Mouse (Mus musculus): Measurements from ENCODE around the gene Tgfb2. TPM values are rescaled to one million over a fixed set of nuclear protein-coding genes. Genes with fewer than 3 reads are reported as not detected.

Tgfb2 gene
- total and polyA plus RNA-seq, 3 experiments, result 0.12 to 0.19 TPM; not detected in 1

DNA sequence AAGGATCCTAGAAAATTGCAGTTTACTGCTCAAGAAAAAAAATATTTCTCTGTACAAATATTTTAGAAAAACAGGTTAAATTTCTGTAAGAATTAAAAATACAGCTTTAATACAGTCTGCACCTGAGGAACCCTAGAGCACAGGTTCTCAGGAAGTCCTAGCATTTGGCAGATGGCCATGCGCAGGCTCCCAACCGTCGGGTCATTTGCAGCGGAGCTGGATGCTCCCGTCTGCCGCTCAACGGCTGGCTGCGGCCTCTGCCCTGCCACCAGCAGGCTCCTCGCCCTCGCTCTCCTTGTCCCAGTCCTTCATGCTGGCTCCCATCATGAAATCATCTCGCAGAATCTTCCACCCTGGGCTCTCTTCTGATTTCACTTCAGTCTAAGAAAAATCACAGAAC is 15.4 kb upstream of the Tgfb2 start:
- H3K36me3 ChIP-seq (ENCODE audit: control insufficient read depth in 1 of 2, insufficient read depth in 2 of 2, low read length in 2 of 2), result peaks cover 0 to 10% of the 10 kb centered on the region in 2 experiments; a peak in 2 of 4 replicates
- no peak overlapping the region for H3K27ac ChIP-seq (ENCODE audit: control insufficient read depth, low read depth, low read length)
- H3K4me3 ChIP-seq (ENCODE audit: control insufficient read depth in 1 of 2, insufficient read depth in 1 of 2, low read depth in 2 of 2, low read length in 2 of 2), result no peak overlapping the region
- no peak for DNase-seq (ENCODE audit: low read depth, low spot score)
- no peaks in the 10 kb centered on the region for H3K4me1 ChIP-seq (ENCODE audit: control insufficient read depth in 1 of 2, insufficient read depth in 2 of 2, low read length in 2 of 2)
- TF ChIP-seq SIN3A (IDR thresholded peaks at IDR 0.05; ENCODE audit: low read length), result no peak
- TF ChIP-seq E2F4 (IDR thresholded peaks at IDR 0.05; ENCODE audit: borderline replicate concordance, low read depth, low read length), result no peak
- no peak for TF ChIP-seq RCOR1 (IDR thresholded peaks at IDR 0.05; ENCODE audit: low read depth, low read length)
- no peak for TF ChIP-seq CHD1 (IDR thresholded peaks at IDR 0.05; ENCODE audit: low read depth, low read length)
- H3K79me2 ChIP-seq (ENCODE audit: control insufficient read depth, insufficient read depth, low read length, poor library complexity), result peaks cover 12% of the 10 kb centered on the region
- H3K27me3 ChIP-seq (ENCODE audit: control insufficient read depth in 1 of 2, insufficient read depth in 2 of 2, low read length in 2 of 2), result no peaks in the 10 kb centered on the region
- H3K9ac ChIP-seq (ENCODE audit: control insufficient read depth, low read depth, low read length, poor library complexity, severe bottlenecking), result no peak overlapping the region
- H3K9me3 ChIP-seq (replicated peaks; ENCODE audit: insufficient read depth, low read length), result no peaks in the 10 kb centered on the region

- H3K36me3 ChIP-seq (ENCODE audit: control insufficient read depth in 1 of 2, insufficient read depth in 2 of 2, low read length in 2 of 2), result peaks cover 0 to 10% of the 10 kb centered on the region in 2 experiments; a peak in 2 of 4 replicates
These were observed 13.9 kb upstream of the Tgfb2 start for GRCm38 (mm10) chr1:186719708-186720107.

DNA sequence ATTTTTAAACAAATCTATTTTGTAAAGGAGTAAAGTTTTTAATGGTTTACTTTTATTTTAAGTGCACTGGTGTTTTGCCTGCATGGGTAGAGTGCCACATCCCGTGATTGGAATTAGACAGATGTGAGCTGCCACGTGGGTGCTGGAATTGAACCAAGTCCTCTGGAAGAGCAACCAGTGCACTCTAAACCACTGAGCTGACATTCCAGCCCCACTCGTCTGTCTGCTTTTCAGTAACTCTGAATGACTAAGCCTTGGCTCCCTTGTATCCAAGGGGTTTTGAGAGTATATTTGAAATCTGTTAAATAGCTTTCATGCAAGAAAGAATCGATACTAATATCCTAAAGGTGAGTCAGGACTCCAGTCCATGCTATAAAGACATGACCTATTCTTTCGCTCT is 13.1 kb upstream of the Tgfb2 start:
- Histone ChIP-seq H3K9ac (ENCODE audit: control insufficient read depth, low read depth, low read length, poor library complexity, severe bottlenecking) (no peak overlapping the region), H3K9me3 (replicated peaks; ENCODE audit: insufficient read depth, low read length) (no peaks in the 10 kb centered on the region), H3K4me3 (ENCODE audit: control insufficient read depth in 1 of 2, insufficient read depth in 1 of 2, low read depth in 2 of 2, low read length in 2 of 2) (no peak overlapping the region), H3K79me2 (ENCODE audit: control insufficient read depth, insufficient read depth, low read length, poor library complexity) (peaks cover 3% of the 10 kb centered on the region; the same call in 1 of the 2 replicates), H3K27ac (ENCODE audit: control insufficient read depth, low read depth, low read length) (no peak overlapping the region), H3K36me3 (ENCODE audit: control insufficient read depth in 1 of 2, insufficient read depth in 2 of 2, low read length in 2 of 2) (peaks cover 0 to 10% of the 10 kb centered on the region in 2 experiments; a peak in 2 of 4 replicates), H3K4me1 (ENCODE audit: control insufficient read depth in 1 of 2, insufficient read depth in 2 of 2, low read length in 2 of 2) (no peaks in the 10 kb centered on the region), H3K27me3 (ENCODE audit: control insufficient read depth in 1 of 2, insufficient read depth in 2 of 2, low read length in 2 of 2) (no peaks in the 10 kb centered on the region)
- TF ChIP-seq CHD2 (IDR thresholded peaks at IDR 0.05; ENCODE audit: low read length) (no peak), USF1 (IDR thresholded peaks at IDR 0.05; ENCODE audit: low read depth, low read length) (no peak), KAT2A (conservative IDR thresholded peaks at IDR 0.05; ENCODE audit: low read depth, low read length) (no peak), SIN3A (IDR thresholded peaks at IDR 0.05; ENCODE audit: low read length) (no peak), GABPA (IDR thresholded peaks at IDR 0.05; ENCODE audit: low read depth, low read length) (no peak), MEF2A (IDR thresholded peaks at IDR 0.05; ENCODE audit: extremely low read depth, insufficient replicate concordance, low read depth, low read length, poor library complexity, severe bottlenecking) (no peak), BHLHE40 (IDR thresholded peaks at IDR 0.05; ENCODE audit: borderline replicate concordance, low read depth, low read length) (no peak), NELFE (IDR thresholded peaks at IDR 0.05; ENCODE audit: low read depth, low read length) (no peak), USF2 (IDR thresholded peaks at IDR 0.05; ENCODE audit: borderline replicate concordance in 1 of 2, insufficient read depth in 1 of 2, low read depth in 1 of 2, low read length in 2 of 2) (no peak), UBTF (IDR thresholded peaks at IDR 0.05; ENCODE audit: borderline replicate concordance, insufficient read depth, low read depth, low read length) (no peak), POLR2A (IDR thresholded peaks at IDR 0.05; ENCODE audit: control insufficient read depth in 1 of 2, insufficient read depth in 1 of 2, low read depth in 1 of 2, low read length in 2 of 2, poor library complexity in 1 of 2) (no peak), HCFC1 (IDR thresholded peaks at IDR 0.05; ENCODE audit: low read depth, low read length) (no peak), TCF12 (IDR thresholded peaks at IDR 0.05; ENCODE audit: low read depth, low read length) (no peak), NRF1 (IDR thresholded peaks at IDR 0.05; ENCODE audit: insufficient read depth, low read depth, low read length, poor library complexity, severe bottlenecking) (no peak), CTCF (IDR thresholded peaks at IDR 0.05 in 2 of 3, conservative IDR thresholded peaks at IDR 0.05 in 1 of 3; ENCODE audit: control insufficient read depth in 1 of 3, insufficient read depth in 1 of 3, low read depth in 2 of 3, low read length in 3 of 3, poor library complexity in 1 of 3, severe bottlenecking in 1 of 3) (no peak), ETS1 (IDR thresholded peaks at IDR 0.05; ENCODE audit: low read depth, low read length) (no peak), SMC3 (IDR thresholded peaks at IDR 0.05; ENCODE audit: low read depth, low read length) (no peak), ZMIZ1 (IDR thresholded peaks at IDR 0.05; ENCODE audit: low read depth, low read length) (no peak)
- DNase-seq (ENCODE audit: low read depth, low spot score), result no peak

More at GRCm38 (mm10) chr1:186719708-186720107, 13.9 kb upstream of the Tgfb2 start:
- H3K9ac ChIP-seq (ENCODE audit: control insufficient read depth, low read depth, low read length, poor library complexity, severe bottlenecking), result no peak overlapping the region
- H3K27me3 ChIP-seq (ENCODE audit: control insufficient read depth in 1 of 2, insufficient read depth in 2 of 2, low read length in 2 of 2), result no peaks in the 10 kb centered on the region
- H3K9me3 ChIP-seq (replicated peaks; ENCODE audit: insufficient read depth, low read length), result no peaks in the 10 kb centered on the region
- H3K27ac ChIP-seq (ENCODE audit: control insufficient read depth, low read depth, low read length), result no peak overlapping the region
- H3K4me1 ChIP-seq (ENCODE audit: control insufficient read depth in 1 of 2, insufficient read depth in 2 of 2, low read length in 2 of 2), result no peaks in the 10 kb centered on the region
- no peak for TF ChIP-seq UBTF (IDR thresholded peaks at IDR 0.05; ENCODE audit: borderline replicate concordance, insufficient read depth, low read depth, low read length)
- no peak for TF ChIP-seq RAD21 (IDR thresholded peaks at IDR 0.05; ENCODE audit: low read depth, low read length)
- TF ChIP-seq SMC3 (IDR thresholded peaks at IDR 0.05; ENCODE audit: low read depth, low read length), result peak; percentile 29; the same call in 1 of the 2 replicates
- TF ChIP-seq CHD2 (IDR thresholded peaks at IDR 0.05; ENCODE audit: low read length), result no peak
- TF ChIP-seq ZNF384 (IDR thresholded peaks at IDR 0.05; ENCODE audit: low read depth, low read length), result no peak
- peak; percentile 42 to 58 (median 46) for TF ChIP-seq CTCF (IDR thresholded peaks at IDR 0.05 in 2 of 3, conservative IDR thresholded peaks at IDR 0.05 in 1 of 3; ENCODE audit: control insufficient read depth in 1 of 3, insufficient read depth in 1 of 3, low read depth in 2 of 3, low read length in 3 of 3, poor library complexity in 1 of 3, severe bottlenecking in 1 of 3)
- TF ChIP-seq ELF1 (IDR thresholded peaks at IDR 0.05; ENCODE audit: low read depth, low read length), result no peak
- TF ChIP-seq POLR2AphosphoS2 (IDR thresholded peaks at IDR 0.05; ENCODE audit: low read length), result no peak
- H3K4me3 ChIP-seq (ENCODE audit: control insufficient read depth in 1 of 2, insufficient read depth in 1 of 2, low read depth in 2 of 2, low read length in 2 of 2), result no peak overlapping the region
- peaks cover 7% of the 10 kb centered on the region for H3K79me2 ChIP-seq (ENCODE audit: control insufficient read depth, insufficient read depth, low read length, poor library complexity)
- DNase-seq (ENCODE audit: low read depth, low spot score), result peak; percentile 37

Data from MEL (cell line).